Mouse (Mus musculus): ENCODE data around the gene Gstm4. TPM values are rescaled to one million over a fixed set of nuclear protein-coding genes. Genes with fewer than 3 reads are reported as not detected.

The Gstm4 gene
- polyA plus RNA-seq (2015; fragmentation: Nextera tagmentation; extraction: Ambion mirVana): 12.9 and 13.5 TPM in 2 replicates

DNA sequence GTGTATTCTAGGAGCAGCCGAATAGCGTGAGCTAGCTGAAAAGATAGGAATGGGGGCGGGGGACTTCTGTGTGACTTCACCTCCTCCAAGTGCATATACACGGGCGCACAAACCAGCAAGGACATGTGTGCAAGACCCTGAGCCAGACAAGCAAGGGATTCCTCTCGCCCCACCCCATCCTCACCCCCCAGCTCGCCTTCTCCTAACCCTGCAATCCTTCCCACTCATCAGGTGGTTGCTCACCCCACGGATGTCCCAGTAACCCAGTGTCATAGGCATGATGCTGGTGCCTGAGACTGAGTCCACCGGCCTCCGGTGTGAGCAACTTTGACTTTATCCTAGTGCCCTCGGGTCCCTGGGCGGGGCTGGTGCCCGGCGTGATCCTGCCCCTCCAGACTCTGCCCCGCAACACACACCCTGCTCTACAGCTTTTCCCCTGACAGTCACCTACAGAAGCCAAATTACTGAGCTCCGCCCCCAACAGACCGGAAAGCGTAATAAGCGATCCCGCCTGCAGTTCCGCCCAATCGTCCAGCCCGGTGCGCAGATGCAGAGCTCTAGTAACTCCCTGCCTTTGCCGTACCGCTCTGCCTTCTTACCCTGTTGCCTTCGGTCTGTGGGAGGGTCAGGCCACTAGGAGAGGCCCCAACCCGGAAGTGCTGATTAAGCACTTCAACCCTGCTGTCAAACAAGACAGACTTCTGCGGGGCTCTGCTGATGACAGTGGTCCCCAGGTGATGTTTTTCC, at the start of gene Gstm4:
Gene Gstm4, minus strand, starts transcription at position 501 of the 747 bp plus-strand sequence.
- 3% methylated on average over 29 of the region's 29 CpGs for WGBS (ENCODE audit: insufficient replicate concordance)
- TF ChIP-seq EP300 (IDR thresholded peaks at IDR 0.05; ENCODE audit: low read depth) (peak; percentile 48; the same call in 1 of the 2 replicates), CTCF (IDR thresholded peaks at IDR 0.05; ENCODE audit: low read depth) (peak; percentile 26; the same call in 1 of the 2 replicates)
- Histone ChIP-seq H3K9ac (replicated peaks) (peak within 1 kb of the TSS; percentile 55), H3K36me3 (replicated peaks; ENCODE audit: insufficient read depth, low read length) (no peaks in the 10 kb centered on the region), H3K27ac (ENCODE audit: low read depth) (peak within 1 kb of the TSS; percentile 67), H3K4me1 (ENCODE audit: insufficient read depth) (peaks cover 37% of the 10 kb centered on the region), H3K4me2 (ENCODE audit: low read depth, low read length) (peak within 1 kb of the TSS; percentile 82), H3K27me3 (ENCODE audit: insufficient read depth, low read length) (no peaks in the 10 kb centered on the region), H3K4me3 (ENCODE audit: low read depth, low read length) (peak within 1 kb of the TSS; percentile 53), H3K9me3 (ENCODE audit: low read length) (no peaks in the 10 kb centered on the region)
- peak; percentile 97 for ATAC-seq
- DNase-seq: peak; percentile 89

DNA sequence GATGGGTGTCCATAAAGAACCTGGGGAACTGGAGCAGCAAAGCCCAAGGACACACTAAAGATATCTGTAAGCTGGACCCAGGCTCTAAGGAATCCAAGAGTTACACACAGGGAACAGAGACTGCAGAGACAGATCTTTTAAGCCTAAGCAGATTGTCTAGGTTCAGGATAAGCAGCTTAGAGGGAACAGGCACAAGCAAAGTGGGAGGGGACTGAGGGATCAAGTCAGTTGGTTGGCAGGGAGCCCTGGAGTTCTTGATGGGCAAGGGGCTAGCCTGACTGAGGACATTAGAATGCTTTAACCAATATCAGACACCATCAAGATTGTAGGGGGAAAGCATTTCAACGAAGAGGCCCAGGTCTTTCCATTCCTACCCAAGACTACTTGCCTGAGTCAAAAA, 49.5 kb upstream of the Gstm4 start:
- Histone ChIP-seq H3K27me3 (ENCODE audit: insufficient read depth, low read length) (no peaks in the 10 kb centered on the region), H3K4me3 (ENCODE audit: low read depth, low read length) (no peak overlapping the region), H3K36me3 (replicated peaks; ENCODE audit: insufficient read depth, low read length) (no peaks in the 10 kb centered on the region), H3K9me3 (ENCODE audit: low read length) (no peaks in the 10 kb centered on the region), H3K9ac (replicated peaks) (no peak overlapping the region), H3K4me1 (ENCODE audit: insufficient read depth) (peaks cover 49% of the 10 kb centered on the region), H3K27ac (ENCODE audit: low read depth) (no peak overlapping the region), H3K4me2 (ENCODE audit: low read depth, low read length) (no peak overlapping the region)
- no peak for TF ChIP-seq CTCF (IDR thresholded peaks at IDR 0.05; ENCODE audit: low read depth)
- TF ChIP-seq EP300 (IDR thresholded peaks at IDR 0.05; ENCODE audit: low read depth): no peak
- ATAC-seq (no peak), DNase-seq (no peak)
- WGBS (ENCODE audit: insufficient replicate concordance): 74% methylated on average over 1 of the region's 1 CpGs

DNA sequence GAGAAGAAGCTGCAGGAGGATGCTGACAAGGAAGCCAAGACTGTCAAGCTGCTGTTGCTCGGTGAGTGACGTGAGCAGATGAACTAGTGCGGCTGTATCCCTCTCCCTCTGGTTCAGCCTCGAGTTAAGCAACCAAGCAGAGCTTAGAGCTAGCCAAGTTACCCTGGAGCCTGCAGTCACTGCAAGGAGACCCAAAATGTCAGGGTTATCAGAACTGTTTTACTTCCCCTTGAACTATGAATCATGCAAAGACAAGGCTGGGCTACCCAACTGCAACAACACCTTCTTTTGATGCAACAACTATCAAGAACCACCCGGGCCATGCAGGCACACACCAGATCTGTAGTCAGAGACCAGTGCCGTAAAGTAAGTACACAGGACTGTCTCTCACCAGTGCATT, 48.6 kb upstream of the Gstm4 start:
- Histone ChIP-seq H3K27ac (ENCODE audit: low read depth) (peak overlapping the region; percentile 34; the same call in 1 of the 2 replicates), H3K9ac (replicated peaks) (no peak overlapping the region)

DNA sequence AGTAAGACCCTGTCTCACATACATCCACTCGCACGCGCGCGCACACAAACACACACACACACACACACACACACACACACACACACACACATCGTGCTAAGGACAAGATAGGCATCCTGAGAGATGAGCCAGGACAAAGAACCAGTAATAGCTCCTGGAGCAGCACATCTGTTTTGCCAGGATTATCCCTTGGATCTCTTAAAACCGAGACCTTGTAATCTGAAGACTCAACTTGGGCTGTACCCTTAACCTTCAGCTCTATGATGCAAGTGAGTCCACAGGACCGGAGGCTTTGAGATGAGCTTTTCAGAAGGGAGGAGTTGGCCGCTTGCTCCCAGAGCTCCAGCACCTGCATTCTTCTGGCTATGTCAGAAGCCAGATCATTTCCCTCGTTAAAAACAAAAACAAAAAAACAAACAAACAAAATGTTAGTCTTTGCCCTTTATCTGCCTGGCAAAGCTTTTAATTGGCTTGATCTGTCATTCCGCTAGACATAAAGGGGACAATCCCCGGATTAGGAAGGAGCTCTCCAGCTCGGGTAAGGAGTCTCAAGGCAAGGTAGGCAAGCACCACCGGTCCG, 47.9 kb upstream of the Gstm4 start, which contains the start of gene Gnat2:
Gene Gnat2, plus strand, starts transcription at position 254 of the 580 bp plus-strand sequence.
- 84% methylated on average over 15 of the region's 15 CpGs for WGBS (ENCODE audit: insufficient replicate concordance)
- no peak for DNase-seq
- H3K27ac ChIP-seq (ENCODE audit: low read depth): peak within 1 kb of the TSS; percentile 34; the same call in 1 of the 2 replicates
- no peak within 1 kb of the TSS for H3K4me3 ChIP-seq (ENCODE audit: low read depth, low read length)
- no peaks in the 10 kb centered on the region for H3K9me3 ChIP-seq (ENCODE audit: low read length)
- H3K9ac ChIP-seq (replicated peaks): no peak within 1 kb of the TSS
- H3K4me2 ChIP-seq (ENCODE audit: low read depth, low read length): no peak within 1 kb of the TSS
- no peaks in the 10 kb centered on the region for H3K36me3 ChIP-seq (replicated peaks; ENCODE audit: insufficient read depth, low read length)
- ATAC-seq: no peak
- no peak for TF ChIP-seq CTCF (IDR thresholded peaks at IDR 0.05; ENCODE audit: low read depth)
- TF ChIP-seq EP300 (IDR thresholded peaks at IDR 0.05; ENCODE audit: low read depth): no peak
- H3K4me1 ChIP-seq (ENCODE audit: insufficient read depth): peaks cover 39% of the 10 kb centered on the region
- no peaks in the 10 kb centered on the region for H3K27me3 ChIP-seq (ENCODE audit: insufficient read depth, low read length)

More for the DNA sequence above, 48.6 kb upstream of the Gstm4 start:
- Histone ChIP-seq H3K27me3 (ENCODE audit: insufficient read depth, low read length) (no peaks in the 10 kb centered on the region), H3K9me3 (ENCODE audit: low read length) (no peaks in the 10 kb centered on the region), H3K4me3 (ENCODE audit: low read depth, low read length) (no peak overlapping the region), H3K4me2 (ENCODE audit: low read depth, low read length) (no peak overlapping the region), H3K36me3 (replicated peaks; ENCODE audit: insufficient read depth, low read length) (no peaks in the 10 kb centered on the region), H3K4me1 (ENCODE audit: insufficient read depth) (peaks cover 44% of the 10 kb centered on the region)
- ATAC-seq (no peak), DNase-seq (no peak)
- 48% methylated on average over 6 of the region's 6 CpGs for WGBS (ENCODE audit: insufficient replicate concordance)
- no peak for TF ChIP-seq CTCF (IDR thresholded peaks at IDR 0.05; ENCODE audit: low read depth)
- no peak for TF ChIP-seq EP300 (IDR thresholded peaks at IDR 0.05; ENCODE audit: low read depth)

DNA sequence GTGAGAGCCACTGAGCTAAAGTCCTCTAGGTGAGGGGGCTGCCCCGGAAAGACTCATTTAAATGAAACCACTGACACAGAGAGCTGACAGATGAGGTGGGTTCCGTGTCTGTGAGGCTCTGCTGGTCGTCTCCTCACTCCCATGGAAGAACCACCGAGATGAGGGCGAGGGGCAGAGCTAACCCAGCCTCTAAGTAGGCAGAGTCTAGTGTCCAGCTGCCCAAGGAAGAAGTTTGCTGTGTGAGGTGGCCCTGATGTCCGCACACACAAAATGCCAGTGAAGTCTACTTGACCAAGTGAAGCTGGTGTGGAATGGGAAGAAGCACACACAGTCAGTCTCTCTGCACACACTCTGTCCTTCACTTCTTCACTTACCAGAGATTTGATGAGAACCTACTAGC, 47.3 kb upstream of the Gstm4 start:
- DNase-seq (no peak), ATAC-seq (no peak)
- Histone ChIP-seq H3K9ac (replicated peaks) (no peak overlapping the region), H3K4me3 (ENCODE audit: low read depth, low read length) (no peak overlapping the region), H3K9me3 (ENCODE audit: low read length) (no peaks in the 10 kb centered on the region), H3K36me3 (replicated peaks; ENCODE audit: insufficient read depth, low read length) (no peaks in the 10 kb centered on the region), H3K4me2 (ENCODE audit: low read depth, low read length) (no peak overlapping the region), H3K27me3 (ENCODE audit: insufficient read depth, low read length) (no peaks in the 10 kb centered on the region), H3K27ac (ENCODE audit: low read depth) (no peak overlapping the region), H3K4me1 (ENCODE audit: insufficient read depth) (peaks cover 37% of the 10 kb centered on the region)
- no peak for TF ChIP-seq CTCF (IDR thresholded peaks at IDR 0.05; ENCODE audit: low read depth)
- TF ChIP-seq EP300 (IDR thresholded peaks at IDR 0.05; ENCODE audit: low read depth): no peak
- WGBS (ENCODE audit: insufficient replicate concordance): 72% methylated on average over 6 of the region's 6 CpGs

DNA sequence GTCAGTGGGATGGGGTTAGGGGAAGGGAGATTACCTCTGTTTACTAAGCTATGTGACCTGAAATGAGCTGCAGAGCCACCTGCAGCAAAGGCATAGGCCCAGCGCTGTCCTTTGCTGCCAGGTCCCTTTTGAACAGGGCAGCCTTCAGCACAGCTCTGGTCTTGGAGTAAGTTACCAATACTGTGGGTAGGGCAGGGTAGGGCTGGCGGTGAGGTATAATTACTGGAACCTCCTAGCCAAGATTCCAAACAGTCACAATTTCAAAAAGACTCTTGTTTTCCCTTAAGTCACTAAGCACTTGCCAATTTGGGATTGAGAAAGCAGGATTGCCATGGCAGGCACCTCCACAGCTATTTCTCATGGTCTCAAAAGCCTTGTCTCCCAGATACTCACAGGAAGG, 45.9 kb upstream of the Gstm4 start:
- Histone ChIP-seq H3K27ac (ENCODE audit: low read depth) (no peak overlapping the region), H3K36me3 (replicated peaks; ENCODE audit: insufficient read depth, low read length) (no peaks in the 10 kb centered on the region), H3K4me1 (ENCODE audit: insufficient read depth) (peaks cover 32% of the 10 kb centered on the region), H3K4me3 (ENCODE audit: low read depth, low read length) (no peak overlapping the region), H3K9me3 (ENCODE audit: low read length) (no peaks in the 10 kb centered on the region), H3K27me3 (ENCODE audit: insufficient read depth, low read length) (no peaks in the 10 kb centered on the region), H3K4me2 (ENCODE audit: low read depth, low read length) (no peak overlapping the region), H3K9ac (replicated peaks) (no peak overlapping the region)
- WGBS (ENCODE audit: insufficient replicate concordance): 87% methylated on average over 2 of the region's 2 CpGs
- no peak for ATAC-seq
- no peak for DNase-seq
- TF ChIP-seq EP300 (IDR thresholded peaks at IDR 0.05; ENCODE audit: low read depth) (no peak), CTCF (IDR thresholded peaks at IDR 0.05; ENCODE audit: low read depth) (no peak)

Data from liver, postnatal 0 days (tissue).